Mouse (Mus musculus) lung, adult 2 months (tissue): ENCODE measurements around the gene Grm8.

Experiments used
- CTCF ChIP-seq: fragments of 200-500 bp; IDR thresholded peaks from 2 replicates; pipeline ENCODE4 v1.5.1; 2011; ENCODE audit warnings: mild to moderate bottlenecking, low read length, control low read depth; ENCODE audit not compliant: insufficient read depth
- POLR2A ChIP-seq: fragments of 200-500 bp; IDR thresholded peaks from 2 replicates; pipeline ENCODE4 v1.6.1; 2011; ENCODE audit warnings: low read depth, mild to moderate bottlenecking, control low read depth, low read length, borderline replicate concordance; ENCODE audit errors: extremely low read depth

GRCm38 (mm10) chr6:27991241-27991640 lies 143.7 kb downstream of the Grm8 start:
- TF ChIP-seq CTCF (no peak), POLR2A (no peak)
